Mouse (Mus musculus): ENCODE measurements around the gene Eif2ak4.

DNA sequence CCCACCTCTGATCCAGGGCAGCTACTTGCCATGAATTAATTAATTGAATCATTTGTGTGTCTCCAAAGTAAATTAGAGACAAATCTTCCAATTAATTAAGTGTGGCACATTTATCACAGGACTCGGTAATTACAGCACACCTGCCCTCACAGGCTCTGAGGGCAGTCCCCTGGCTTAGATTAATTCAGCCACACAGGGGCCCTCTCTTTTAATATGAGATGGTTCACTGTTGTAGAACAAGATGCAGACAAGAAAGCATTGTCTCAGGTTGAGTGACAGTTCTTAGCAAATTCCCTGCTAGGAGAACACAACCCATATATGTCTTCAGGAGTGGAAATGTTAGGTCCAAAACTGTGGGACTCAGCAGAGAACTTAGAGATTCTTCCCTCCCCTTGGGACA, 42.9 kb upstream of the Eif2ak4 start:
- no peak for TF ChIP-seq CTCF (IDR thresholded peaks at IDR 0.05; ENCODE audit: low read depth)
- TF ChIP-seq EP300 (IDR thresholded peaks at IDR 0.05; ENCODE audit: low read depth): no peak

All from liver, embryonic 14.5 days (tissue).